Mouse (Mus musculus): Measurements from ENCODE around the gene Timm44. TPM values are rescaled to one million over a fixed set of nuclear protein-coding genes. Genes with fewer than 3 reads are reported as not detected.
"Not testable (repeated sequence)": the region's sequence is repeated elsewhere in the genome, so short reads cannot be mapped to it uniquely, and the experiment has no call there.

Timm44 gene
- polyA plus RNA-seq, 1 experiment from 2014 or later: 38.3 TPM

DNA sequence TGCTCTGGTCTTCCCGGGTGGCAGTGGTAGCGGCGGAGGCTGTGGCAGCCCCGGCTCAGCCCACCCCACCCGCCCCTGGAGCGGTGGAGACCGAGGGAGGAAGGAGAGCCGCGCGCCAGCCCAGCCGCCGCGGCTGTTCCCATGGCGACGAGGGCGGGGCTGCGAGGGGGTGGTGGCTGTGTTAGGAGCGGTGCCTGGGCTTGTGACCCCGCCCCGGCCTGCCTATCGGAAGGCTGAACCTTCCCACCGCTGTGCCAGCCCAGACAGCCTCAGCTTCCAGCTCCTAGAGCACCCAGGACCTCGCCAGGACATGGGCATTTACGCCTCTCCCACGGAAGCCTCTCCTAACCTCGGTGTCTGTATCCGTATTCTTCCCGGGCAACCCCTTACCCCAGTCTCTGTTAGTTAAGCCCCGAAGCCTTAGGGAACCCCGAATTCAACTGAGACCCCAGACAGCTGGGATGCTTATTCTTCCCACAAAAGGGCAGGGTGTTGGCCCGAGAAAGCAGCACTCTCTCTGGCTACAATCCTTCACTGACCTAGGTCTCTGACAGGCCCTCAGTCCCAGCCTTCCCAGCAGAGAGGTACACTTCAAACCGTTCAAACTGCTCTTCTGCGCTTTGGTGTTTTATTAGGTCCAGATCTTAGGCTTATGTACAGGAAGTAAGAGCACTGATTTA, 16.4 kb downstream of the Timm44 start, which contains the start of gene Ctxn1:
Ctxn1 (minus strand) TSS at position 150 of the 680 bp plus-strand sequence.
- 5% methylated on average over 33 of the region's 33 CpGs for WGBS
- Histone ChIP-seq H3K4me1 (replicated peaks) (peaks cover 41% of the 10 kb centered on the region), H3K9me3 (no peaks in the 10 kb centered on the region), H3K9ac (peak within 1 kb of the TSS; percentile 89), H3K27ac (replicated peaks) (peak within 1 kb of the TSS; percentile 97), H3K27me3 (no peaks in the 10 kb centered on the region), H3K4me2 (peak within 1 kb of the TSS; percentile 72), H3K36me3 (peaks cover 75% of the 10 kb centered on the region), H3K4me3 (peak within 1 kb of the TSS; percentile 78)
- ATAC-seq (ENCODE audit: low read depth): peak; percentile 92

DNA sequence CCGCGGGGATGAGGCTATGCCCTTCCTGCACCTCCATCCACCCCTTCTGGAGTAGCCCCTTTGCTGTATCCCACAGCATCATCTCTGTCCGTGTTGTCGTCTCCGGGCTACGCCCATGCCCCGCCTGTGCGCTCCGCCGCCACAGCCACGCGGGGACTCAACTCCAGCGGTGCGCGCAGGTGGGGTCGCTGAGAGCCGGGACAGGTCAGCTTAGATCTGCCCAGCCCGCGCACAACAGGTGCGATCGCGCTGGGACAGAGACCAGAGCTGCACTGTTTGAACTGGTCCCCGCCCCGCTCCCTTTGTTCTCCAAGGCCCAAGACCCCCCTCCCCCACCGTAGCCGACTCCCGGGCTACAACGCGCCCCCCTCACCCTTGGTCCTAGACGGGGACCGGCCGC, 17.0 kb downstream of the Timm44 start:
- Histone ChIP-seq H3K4me2 (peak overlapping the region; percentile 72), H3K4me1 (replicated peaks) (peaks cover 47% of the 10 kb centered on the region), H3K27ac (replicated peaks) (peak overlapping the region; percentile 97), H3K4me3 (peak overlapping the region; percentile 78), H3K9me3 (no peaks in the 10 kb centered on the region), H3K36me3 (peaks cover 70% of the 10 kb centered on the region), H3K27me3 (no peaks in the 10 kb centered on the region), H3K9ac (peak overlapping the region; percentile 89)
- peak; percentile 80 for ATAC-seq (ENCODE audit: low read depth)
- WGBS: under 1% methylated on average over 32 of the region's 32 CpGs

DNA sequence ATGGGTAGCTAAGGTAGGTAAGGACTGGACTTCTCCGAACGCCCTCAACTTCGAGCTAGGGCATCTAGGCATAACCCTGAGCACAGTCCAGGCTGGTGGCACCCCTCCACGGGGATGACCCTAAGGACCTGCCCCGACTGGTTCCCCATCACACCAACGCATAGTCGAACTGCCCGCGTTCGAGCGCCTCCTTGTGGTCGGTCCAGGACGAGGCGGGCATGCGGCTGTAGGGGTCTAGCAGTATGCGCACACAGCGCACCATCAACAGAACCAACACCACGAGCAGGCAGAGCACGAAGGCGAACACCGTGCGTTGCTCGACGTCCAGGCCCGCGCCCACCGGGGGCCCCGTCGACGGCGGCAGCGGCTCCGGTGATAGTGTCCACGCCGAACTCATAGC, 17.5 kb downstream of the Timm44 start:
- Histone ChIP-seq H3K9ac (peak overlapping the region; percentile 89), H3K27ac (replicated peaks) (peak overlapping the region; percentile 97), H3K4me2 (peak overlapping the region; percentile 72), H3K27me3 (no peaks in the 10 kb centered on the region), H3K36me3 (peaks cover 65% of the 10 kb centered on the region), H3K4me3 (peak overlapping the region; percentile 78), H3K4me1 (replicated peaks) (peaks cover 49% of the 10 kb centered on the region), H3K9me3 (no peaks in the 10 kb centered on the region)
- 2% methylated on average over 35 of the region's 35 CpGs for WGBS
- peak; percentile 70 for ATAC-seq (ENCODE audit: low read depth)

DNA sequence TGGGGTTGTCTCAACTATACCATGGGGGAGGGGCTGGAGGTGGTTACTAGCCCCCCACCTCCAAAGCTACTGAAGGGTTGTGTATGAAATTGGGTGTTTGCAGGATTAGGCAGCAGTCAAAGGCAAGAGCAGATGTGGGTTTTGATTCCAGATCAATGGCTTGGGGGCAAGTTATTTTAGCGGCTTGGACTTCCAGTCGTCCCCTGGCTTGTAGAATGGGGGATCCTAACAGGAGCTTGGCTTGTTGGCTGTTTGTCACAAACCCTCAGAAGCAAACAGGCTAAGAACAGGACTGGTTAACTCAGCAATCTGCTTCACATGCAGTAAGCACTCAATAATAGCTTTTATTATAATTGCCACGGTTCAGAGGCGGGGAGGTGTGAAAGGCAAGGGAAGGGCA, 18.4 kb downstream of the Timm44 start:
- Histone ChIP-seq H3K4me3 (peak overlapping the region; percentile 78), H3K4me1 (replicated peaks) (peaks cover 53% of the 10 kb centered on the region), H3K27me3 (no peaks in the 10 kb centered on the region), H3K27ac (replicated peaks) (peak overlapping the region; percentile 97), H3K9ac (peak overlapping the region; percentile 89), H3K9me3 (no peaks in the 10 kb centered on the region), H3K36me3 (peaks cover 56% of the 10 kb centered on the region), H3K4me2 (peak overlapping the region; percentile 72)
- ATAC-seq (ENCODE audit: low read depth): no peak
- 62% methylated on average over 4 of the region's 4 CpGs for WGBS

DNA sequence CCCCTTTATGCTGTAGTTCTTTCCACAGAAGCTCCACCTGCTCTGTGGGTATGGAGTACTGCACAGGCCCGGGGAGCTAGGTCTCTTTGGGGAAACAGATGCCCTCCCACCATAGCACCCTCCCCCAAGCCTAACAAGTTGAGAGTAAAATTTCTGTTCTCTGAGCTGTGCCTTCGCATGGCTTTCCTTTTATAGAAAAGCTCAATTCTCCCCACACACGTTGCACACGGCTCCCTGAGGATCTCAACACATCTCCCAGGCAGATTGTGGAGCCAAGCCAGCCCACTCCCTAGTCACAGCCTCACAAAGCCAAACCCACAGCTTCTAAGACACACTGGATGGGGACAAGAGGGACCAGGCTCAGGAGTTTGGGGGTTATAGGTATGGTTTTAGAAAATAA, 18.8 kb downstream of the Timm44 start:
- no peak for ATAC-seq (ENCODE audit: low read depth)
- Histone ChIP-seq H3K9me3 (no peaks in the 10 kb centered on the region), H3K9ac (peak overlapping the region; percentile 89), H3K4me1 (replicated peaks) (peaks cover 57% of the 10 kb centered on the region), H3K4me2 (peak overlapping the region; percentile 72), H3K27me3 (no peaks in the 10 kb centered on the region), H3K4me3 (peak overlapping the region; percentile 78), H3K27ac (replicated peaks) (peak overlapping the region; percentile 97), H3K36me3 (peaks cover 52% of the 10 kb centered on the region)
- 57% methylated on average over 4 of the region's 4 CpGs for WGBS

DNA sequence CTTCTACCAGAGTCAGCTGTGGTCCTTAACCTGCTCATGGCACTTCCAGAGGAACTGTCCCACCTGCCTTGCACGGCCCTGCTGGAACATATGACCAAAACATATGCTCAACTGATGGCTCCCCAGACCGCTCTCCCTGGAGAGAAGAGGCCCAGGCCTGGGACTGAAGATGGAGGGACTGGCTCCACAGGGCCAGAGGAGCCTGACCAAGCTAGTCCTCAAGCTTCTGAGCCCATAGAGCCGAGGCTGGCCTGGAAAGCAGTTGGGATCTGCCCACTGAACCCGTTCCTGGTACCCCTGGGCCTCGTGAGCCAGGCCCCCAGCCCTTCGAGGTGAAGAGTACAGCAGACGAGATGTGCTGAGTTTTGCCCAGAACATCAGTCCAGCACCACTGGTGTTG, 20.2 kb downstream of the Timm44 start:
- peaks cover 39% of the 10 kb centered on the region for H3K36me3 ChIP-seq
- not testable (repeated sequence) for H3K4me2 ChIP-seq; H3K9ac ChIP-seq; H3K4me3 ChIP-seq; H3K9me3 ChIP-seq; H3K27me3 ChIP-seq; H3K27ac ChIP-seq (replicated peaks); ATAC-seq (ENCODE audit: low read depth)
- WGBS: 87% methylated on average over 7 of the region's 7 CpGs
- H3K4me1 ChIP-seq (replicated peaks): peaks cover 64% of the 10 kb centered on the region

DNA sequence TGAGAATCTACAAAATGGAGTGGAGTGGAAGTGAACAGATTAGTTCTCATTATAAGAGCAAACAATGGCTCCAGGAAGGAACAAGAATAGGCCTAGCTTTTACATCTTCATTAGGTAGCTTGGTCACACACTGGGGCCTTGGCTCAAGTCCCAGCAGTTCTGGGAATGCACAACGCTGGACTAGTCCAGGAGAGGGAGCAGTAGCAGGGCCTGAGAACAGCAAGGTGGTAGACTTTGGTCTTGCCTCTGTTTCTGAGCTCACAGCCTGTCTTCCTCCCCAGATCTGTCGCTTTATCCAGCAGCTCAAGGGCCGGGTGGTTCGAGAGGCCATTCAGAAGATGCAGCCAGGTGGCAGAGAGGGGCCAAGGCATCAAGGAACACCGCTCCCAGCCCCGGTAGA, 21.7 kb downstream of the Timm44 start:
- ATAC-seq (ENCODE audit: low read depth): no peak
- peak overlapping the region; percentile 63 for H3K4me2 ChIP-seq
- peak overlapping the region; percentile 90 for H3K9ac ChIP-seq
- H3K4me3 ChIP-seq: peak overlapping the region; percentile 85
- H3K27ac ChIP-seq (replicated peaks): peak overlapping the region; percentile 95
- peaks cover 60% of the 10 kb centered on the region for H3K4me1 ChIP-seq (replicated peaks)
- 69% methylated on average over 6 of the region's 6 CpGs for WGBS
- no peaks in the 10 kb centered on the region for H3K9me3 ChIP-seq
- peaks cover 42% of the 10 kb centered on the region for H3K36me3 ChIP-seq
- H3K27me3 ChIP-seq: no peaks in the 10 kb centered on the region

DNA sequence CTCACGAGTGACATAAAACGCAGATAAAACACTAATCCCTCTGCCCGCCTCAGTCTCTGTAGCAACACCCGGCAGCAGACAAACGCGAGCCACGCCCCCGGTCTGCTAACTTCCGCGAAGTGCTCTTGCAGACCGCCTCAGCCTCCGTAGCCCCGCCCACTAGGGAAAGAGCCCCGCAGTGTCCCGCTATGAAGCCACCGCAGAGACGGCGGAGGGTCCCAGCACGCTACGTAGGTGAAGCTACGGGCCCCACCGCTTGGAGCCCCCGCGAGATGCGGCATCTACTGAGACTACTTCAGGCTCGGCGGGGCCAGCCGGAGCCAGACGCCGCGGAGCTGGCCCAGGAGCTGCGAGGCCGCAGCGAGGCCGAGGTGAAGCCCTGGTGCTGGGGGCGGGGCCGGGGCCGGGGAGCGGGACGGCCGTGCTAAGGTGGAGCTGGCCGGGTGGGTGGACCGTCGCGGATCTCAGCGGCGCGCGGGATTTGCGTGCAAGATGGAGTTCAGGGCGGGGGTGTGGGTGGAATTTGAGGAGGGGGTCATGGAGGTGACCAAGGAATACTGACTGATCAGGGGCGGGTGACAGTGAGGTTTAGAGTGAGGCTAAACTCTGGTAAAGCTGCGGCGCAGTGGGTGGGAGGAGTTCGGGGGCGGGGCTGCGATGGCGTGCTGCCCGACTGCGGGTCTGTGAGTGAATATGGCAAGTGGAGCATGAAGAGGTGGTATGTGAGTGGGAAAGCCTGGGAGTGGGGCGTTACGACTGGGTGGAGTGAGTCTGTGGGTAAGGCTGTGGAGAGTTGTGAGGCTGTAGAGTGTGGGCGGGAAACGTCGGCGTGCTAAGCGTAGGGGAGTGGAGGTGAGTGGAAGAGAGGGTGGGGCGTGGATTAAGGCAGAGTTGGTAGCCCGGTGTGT, 22.5 kb downstream of the Timm44 start, which contains the start of gene Snapc2:
Snapc2 (plus strand) TSS at position 147 of the 908 bp plus-strand sequence.
- peak; percentile 88 for ATAC-seq (ENCODE audit: low read depth)
- H3K4me2 ChIP-seq: peak within 1 kb of the TSS; percentile 63
- H3K27me3 ChIP-seq: no peaks in the 10 kb centered on the region
- 1% methylated on average over 69 of the region's 69 CpGs for whole genome bisulfite sequencing
- peak within 1 kb of the TSS; percentile 90 for H3K9ac ChIP-seq
- no peaks in the 10 kb centered on the region for H3K9me3 ChIP-seq
- peaks cover 49% of the 10 kb centered on the region for H3K36me3 ChIP-seq
- peak within 1 kb of the TSS; percentile 95 for H3K27ac ChIP-seq (replicated peaks)
- H3K4me3 ChIP-seq: peak within 1 kb of the TSS; percentile 85
- H3K4me1 ChIP-seq (replicated peaks): peaks cover 60% of the 10 kb centered on the region

DNA sequence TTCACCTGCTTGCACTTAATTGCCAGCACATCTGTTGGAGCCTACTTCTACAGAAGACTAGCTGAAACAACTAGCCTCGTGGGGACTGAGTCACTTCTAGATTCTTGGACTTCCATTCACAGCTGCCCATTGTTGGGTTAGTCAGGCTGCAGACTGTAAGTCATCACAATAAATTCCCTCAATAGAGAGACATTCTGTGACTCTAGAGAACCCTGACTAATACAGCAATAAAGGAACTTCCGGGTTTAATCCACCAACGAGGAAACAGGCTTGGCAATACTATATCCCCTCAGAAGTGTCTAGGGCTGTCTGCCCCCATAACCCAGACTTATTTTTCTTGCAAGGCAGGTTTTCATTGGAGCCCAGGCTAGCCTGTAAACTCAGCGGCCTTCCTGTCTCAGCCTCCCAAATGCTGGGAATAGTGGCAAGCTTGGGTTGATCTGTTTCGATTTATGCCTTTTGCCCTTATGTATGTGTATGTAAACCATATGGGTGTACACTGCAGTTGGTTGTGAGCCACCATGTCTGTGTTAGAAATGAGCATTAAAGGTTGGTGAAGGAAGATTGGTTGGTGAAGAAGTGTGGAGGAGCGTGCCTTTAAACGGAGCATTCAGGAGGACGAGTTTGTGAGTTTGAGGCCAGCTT, 23.5 kb downstream of the Timm44 start:
- Histone ChIP-seq H3K4me1 (replicated peaks) (peaks cover 51% of the 10 kb centered on the region), H3K9ac (peak overlapping the region; percentile 90), H3K4me3 (peak overlapping the region; percentile 85), H3K36me3 (peaks cover 58% of the 10 kb centered on the region), H3K9me3 (no peaks in the 10 kb centered on the region), H3K4me2 (peak overlapping the region; percentile 63), H3K27me3 (no peaks in the 10 kb centered on the region), H3K27ac (replicated peaks) (peak overlapping the region; percentile 95)
- peak; percentile 0; the same call in 1 of the 2 replicates for ATAC-seq (ENCODE audit: low read depth)
- WGBS: 46% methylated on average over 8 of the region's 8 CpGs

DNA sequence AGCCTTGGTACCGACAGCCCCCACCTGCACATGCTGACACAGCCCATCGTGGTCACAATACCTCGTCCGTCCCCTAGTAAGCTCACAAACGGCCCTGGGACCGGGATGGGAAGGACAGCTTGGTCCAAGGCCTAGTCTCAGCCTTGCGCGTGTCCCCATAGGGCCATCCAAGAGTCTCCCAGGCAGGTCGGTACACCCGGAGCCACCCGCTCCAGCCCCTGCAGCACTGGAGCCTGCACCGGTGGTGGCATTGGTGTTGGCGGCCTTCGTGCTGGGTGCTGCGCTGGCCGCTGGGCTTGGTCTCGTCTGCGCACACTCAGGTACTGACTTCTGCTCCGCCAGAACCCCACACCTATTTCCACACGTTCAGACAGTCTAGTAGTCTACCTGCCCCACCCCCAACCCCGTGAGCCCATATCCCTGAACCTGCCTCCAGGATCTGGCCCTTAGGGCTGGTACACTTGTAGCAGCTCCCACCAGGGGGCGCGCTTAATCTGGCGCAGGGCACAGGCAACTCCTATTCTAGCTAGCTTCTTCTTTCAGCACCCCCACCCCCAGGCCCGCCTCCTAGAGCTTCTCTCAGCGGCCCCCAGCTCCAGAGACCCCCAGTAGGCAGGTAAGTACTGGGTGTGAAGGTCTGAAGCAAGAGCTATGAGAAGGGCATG, 25.3 kb downstream of the Timm44 start:
- Histone ChIP-seq H3K9me3 (no peaks in the 10 kb centered on the region), H3K4me3 (no peak overlapping the region), H3K27me3 (no peaks in the 10 kb centered on the region), H3K36me3 (peaks cover 58% of the 10 kb centered on the region), H3K27ac (replicated peaks) (no peak overlapping the region), H3K4me1 (replicated peaks) (peaks cover 37% of the 10 kb centered on the region), H3K9ac (peak overlapping the region; percentile 22; the same call in 1 of the 2 replicates), H3K4me2 (no peak overlapping the region)
- no peak for ATAC-seq (ENCODE audit: low read depth)
- WGBS: 29% methylated on average over 26 of the region's 26 CpGs

DNA sequence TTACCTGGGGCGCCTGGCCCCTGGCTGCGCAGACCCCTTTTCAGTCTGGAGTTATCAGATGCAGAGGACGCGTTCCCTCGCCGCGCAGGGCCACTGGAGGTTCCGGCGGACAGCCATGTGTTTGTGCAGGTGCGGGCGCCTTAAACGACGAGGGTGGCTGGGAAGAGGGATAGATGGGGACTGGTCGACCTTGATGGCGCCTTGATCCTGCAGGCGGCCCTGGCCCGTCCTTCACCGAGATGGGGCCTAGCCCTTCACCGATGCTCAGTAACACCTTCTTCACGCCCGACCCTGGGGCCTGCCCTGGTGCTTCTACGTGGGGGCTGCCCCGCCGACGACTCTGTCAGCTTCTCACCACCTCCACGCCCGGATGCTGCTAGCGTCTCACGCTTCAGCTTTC, 26.5 kb downstream of the Timm44 start:
- no peaks in the 10 kb centered on the region for H3K27me3 ChIP-seq
- H3K9ac ChIP-seq: 0 out of 2 replicates have a peak overlapping the region, but pooled peaks have one; percentile 23
- 16% methylated on average over 29 of the region's 29 CpGs for WGBS
- peaks cover 58% of the 10 kb centered on the region for H3K36me3 ChIP-seq
- no peak overlapping the region for H3K4me3 ChIP-seq
- H3K4me1 ChIP-seq (replicated peaks): peaks cover 29% of the 10 kb centered on the region
- no peak overlapping the region for H3K4me2 ChIP-seq
- H3K9me3 ChIP-seq: no peaks in the 10 kb centered on the region
- ATAC-seq (ENCODE audit: low read depth): no peak
- H3K27ac ChIP-seq (replicated peaks): no peak overlapping the region

Data from neural tube, embryonic 13.5 days (tissue).